ENCODE assay signal across 9 mouse cellular contexts in the genomic region with DNA sequence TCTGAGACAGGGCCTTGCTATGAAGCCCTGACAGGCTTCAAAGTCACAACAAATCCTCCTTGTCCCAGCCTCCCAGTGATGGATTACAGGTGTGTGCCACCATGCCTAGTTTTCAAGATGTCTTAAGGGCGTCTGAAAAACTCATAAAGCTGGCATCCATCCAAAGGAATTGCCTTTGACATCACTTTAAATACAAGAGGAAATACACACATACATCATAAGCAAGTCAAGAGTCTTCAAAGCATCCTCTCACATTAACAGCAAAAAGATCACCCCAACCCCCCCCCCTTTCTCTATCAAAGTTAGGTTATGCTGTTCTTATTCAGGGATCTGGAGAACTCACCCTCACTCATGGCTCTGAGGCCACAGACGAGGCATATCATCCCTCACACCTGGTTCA. TPM values are rescaled to one million over a fixed set of nuclear protein-coding genes. Genes with fewer than 3 reads are reported as not detected.
A peak's percentile ranks its signal among the peaks of the same experiment; 100 is the strongest.
DNase-seq lines count a peak whose midpoint lies in the region; ATAC-seq and TF ChIP-seq lines count a peak whose summit lies in the region.
"Had no signal": no experiment of that assay in that cellular context is flagged by ENCODE, and none has a peak within 500 bp of the region (broad histone marks: within the 10 kb centered on the region; RNA-seq: fewer than 3 reads in every experiment).

No protein-coding gene starts in this region.

- peaks cover 49% of the 10 kb centered on the region for H3K79me2 ChIP-seq in CH12.LX (replicated peaks; ENCODE audit: control insufficient read depth, extremely low read depth, insufficient read depth, poor library complexity, severe bottlenecking)

- peaks cover 41% of the 10 kb centered on the region for H3K4me1 ChIP-seq in heart, embryonic 15.5 days (replicated peaks)
- H3K4me1 ChIP-seq in CH12.LX (ENCODE audit: control insufficient read depth in 1 of 2, insufficient read depth in 2 of 2): peaks cover 18 to 69% of the 10 kb centered on the region in 2 experiments
- peaks cover 53% of the 10 kb centered on the region for H3K4me1 ChIP-seq in hindbrain, embryonic 12.5 days
- peaks cover 42% of the 10 kb centered on the region for H3K4me1 ChIP-seq in midbrain, embryonic 14.5 days (ENCODE audit: control insufficient read depth, insufficient read depth, low read length)

- H3K27ac ChIP-seq in heart, embryonic 15.5 days: no peak overlapping the region
- H3K27ac ChIP-seq in CH12.LX (ENCODE audit: insufficient read depth, low read depth): no peak overlapping the region
- H3K27ac ChIP-seq in hindbrain, embryonic 12.5 days: no peak overlapping the region
- H3K27ac ChIP-seq in midbrain, embryonic 14.5 days (replicated peaks; ENCODE audit: low read depth, low read length): no peak overlapping the region

- DNase-seq in heart, postnatal 36 days: no peak
- no peak for DNase-seq in CH12.LX (ENCODE audit: extremely low read depth)
- DNase-seq in midbrain, embryonic 14.5 days: no peak
- DNase-seq in frontal cortex, postnatal 10 days (ENCODE audit: low spot score in 2 of 2): no peak
- DNase-seq in left cerebral cortex, adult 8-10 months (ENCODE audit: low spot score in 2 of 2): no peak
- DNase-seq in left cerebral cortex, adult 11 months (ENCODE audit: low spot score): no peak
- DNase-seq: cerebellum, adult 9-10 months had no signal

- no peak for ATAC-seq in heart, embryonic 15.5 days (replicated peaks; ENCODE audit: insufficient number of reproducible peaks, insufficient read depth, low FRiP score, low read depth)
- ATAC-seq in hindbrain, embryonic 12.5 days (ENCODE audit: low FRiP score): no peak
- no peak for ATAC-seq in midbrain, embryonic 14.5 days (ENCODE audit: low FRiP score, low TSS enrichment)

- no peak for TF ChIP-seq RAD21 in CH12.LX (IDR thresholded peaks at IDR 0.05; ENCODE audit: low read depth, low read length)

- 0 out of 2 replicates have a peak overlapping the region, but pooled peaks have one; percentile 1 for H3K9ac ChIP-seq in heart, embryonic 15.5 days
- H3K9ac ChIP-seq in CH12.LX (ENCODE audit: insufficient read depth, low read depth): peak overlapping the region; percentile 90; the same call in 1 of the 2 replicates
- H3K9ac ChIP-seq in hindbrain, embryonic 12.5 days: peak overlapping the region; percentile 63; the same call in 1 of the 2 replicates
- H3K9ac ChIP-seq in midbrain, embryonic 14.5 days (replicated peaks; ENCODE audit: low read length): no peak overlapping the region

- in situ Hi-C loops in CH12.LX (cut with MboI; ENCODE audit: low pct_ligation_motif_present, low pct_unique_long_range_greater_than_20kb, low sequenced_read_pairs): no loop called here

- intact Hi-C loops in heart, postnatal 36 days (cut with DNase I): loop anchor here (2.0 kb wide), 1 partner anchor 19 kb away; no protein-coding TSS in a partner anchor

- no peak for TF ChIP-seq EP300 in CH12.LX (IDR thresholded peaks at IDR 0.05; ENCODE audit: low read length)

- no peak for TF ChIP-seq POLR2A in CH12.LX (IDR thresholded peaks at IDR 0.05; ENCODE audit: low read depth, low read length)

- H3K27me3 ChIP-seq in heart, embryonic 15.5 days: no peaks in the 10 kb centered on the region
- H3K27me3 ChIP-seq in CH12.LX (replicated peaks): no peaks in the 10 kb centered on the region
- no peaks in the 10 kb centered on the region for H3K27me3 ChIP-seq in hindbrain, embryonic 12.5 days
- no peaks in the 10 kb centered on the region for H3K27me3 ChIP-seq in midbrain, embryonic 14.5 days (ENCODE audit: control insufficient read depth, insufficient read depth, low read length)

- no peaks in the 10 kb centered on the region for H3K9me3 ChIP-seq in heart, embryonic 15.5 days (replicated peaks)
- no peaks in the 10 kb centered on the region for H3K9me3 ChIP-seq in CH12.LX (replicated peaks; ENCODE audit: low read length)
- no peaks in the 10 kb centered on the region for H3K9me3 ChIP-seq in hindbrain, embryonic 12.5 days (replicated peaks)
- H3K9me3 ChIP-seq in midbrain, embryonic 14.5 days (ENCODE audit: control insufficient read depth, low read length): no peaks in the 10 kb centered on the region

- 59% methylated on average over 2 of the region's 2 CpGs for WGBS in heart, embryonic 15.5 days
- WGBS in hindbrain, embryonic 12.5 days: 61% methylated on average over 2 of the region's 2 CpGs
- WGBS in midbrain, embryonic 14.5 days: 46% methylated on average over 2 of the region's 2 CpGs

- H3K4me2 ChIP-seq in heart, embryonic 15.5 days: peak overlapping the region; percentile 88
- peak overlapping the region; percentile 76 for H3K4me2 ChIP-seq in CH12.LX (ENCODE audit: insufficient read depth, low read depth, poor library complexity, severe bottlenecking)
- H3K4me2 ChIP-seq in hindbrain, embryonic 12.5 days (replicated peaks): peak overlapping the region; percentile 84
- H3K4me2 ChIP-seq in midbrain, embryonic 14.5 days (ENCODE audit: low read length): peak overlapping the region; percentile 78

- no peak for TF ChIP-seq CTCF in CH12.LX (conservative IDR thresholded peaks at IDR 0.05 in 1 of 2, IDR thresholded peaks at IDR 0.05 in 1 of 2; ENCODE audit: low read depth in 2 of 2, low read length in 2 of 2)

- dilution Hi-C loops in CH12.LX (cut with MboI; ENCODE audit: extremely low pct_ligation_motif_present, extremely low pct_unique_long_range_greater_than_20kb, low sequenced_read_pairs): no loop called here

- H3K36me3 ChIP-seq in heart, embryonic 15.5 days: no peaks in the 10 kb centered on the region
- no peaks in the 10 kb centered on the region for H3K36me3 ChIP-seq in CH12.LX (replicated peaks in 1 of 2; ENCODE audit: control insufficient read depth in 1 of 2, insufficient read depth in 1 of 2, low read length in 1 of 2)
- H3K36me3 ChIP-seq in hindbrain, embryonic 12.5 days: no peaks in the 10 kb centered on the region
- no peaks in the 10 kb centered on the region for H3K36me3 ChIP-seq in midbrain, embryonic 14.5 days (ENCODE audit: control insufficient read depth, insufficient read depth, low read length)

- peak overlapping the region; percentile 70 for H3K4me3 ChIP-seq in heart, embryonic 15.5 days
- H3K4me3 ChIP-seq in CH12.LX (replicated peaks in 1 of 3; ENCODE audit: low read depth in 2 of 3, low read length in 2 of 3, poor library complexity in 1 of 3): peak overlapping the region; percentile 63 to 88 (median 81)
- H3K4me3 ChIP-seq in hindbrain, embryonic 12.5 days: peak overlapping the region; percentile 53; the same call in 1 of the 2 replicates
- no peak overlapping the region for H3K4me3 ChIP-seq in midbrain, embryonic 14.5 days (replicated peaks; ENCODE audit: low read depth, low read length)

TF ChIP-seq in CH12.LX, 34 proteins besides CTCF, POLR2A, EP300 and RAD21:
- TF ChIP-seq IRF4 (IDR thresholded peaks at IDR 0.05; ENCODE audit: low read depth, low read length): no peak
- no peak for TF ChIP-seq KAT2A (IDR thresholded peaks at IDR 0.05; ENCODE audit: insufficient replicate concordance, low read length)
- no peak for TF ChIP-seq RCOR1 (conservative IDR thresholded peaks at IDR 0.05; ENCODE audit: low read depth, low read length)
- no peak for TF ChIP-seq MAFK (IDR thresholded peaks at IDR 0.05; ENCODE audit: insufficient replicate concordance, low read length)
- no peak for TF ChIP-seq ZC3H11A (IDR thresholded peaks at IDR 0.05; ENCODE audit: low read depth, low read length)
- TF ChIP-seq ETS1 (conservative IDR thresholded peaks at IDR 0.05; ENCODE audit: low read depth, low read length): no peak
- no peak for TF ChIP-seq HCFC1 (IDR thresholded peaks at IDR 0.05; ENCODE audit: low read depth, low read length)
- no peak for TF ChIP-seq NELFE (IDR thresholded peaks at IDR 0.05; ENCODE audit: low read depth, low read length)
- TF ChIP-seq E2F4 (IDR thresholded peaks at IDR 0.05; ENCODE audit: insufficient replicate concordance, low read depth, low read length): no peak

RNA-seq across cellular contexts. Expression of gene Map3k14, which starts 1.4 kb away (rescaled TPM):
- polyA plus RNA-seq in heart, embryonic 15.5 days (2015; fragmentation: Nextera tagmentation; extraction: Ambion mirVana): 1.8 and 4.3 TPM in 2 replicates
- total RNA-seq in heart, postnatal 36 days (2021): 1 to 10 TPM; 3.3 to 3.8 TPM
- total RNA-seq in CH12.LX (2012; rRNA removed): 9.9 TPM in 2 replicates
- 4.2 and 4.5 TPM in 2 replicates for total RNA-seq in CH12.LX (2014; rRNA removed)
- polyA plus RNA-seq in CH12.LX (2012; ENCODE audit: insufficient read length, low read depth): 9.0 and 11.2 TPM in 2 replicates
- polyA plus RNA-seq in hindbrain, embryonic 12.5 days (2016; fragmentation: Nextera tagmentation; extraction: Ambion mirVana): 3.9 and 4.8 TPM in 2 replicates
- polyA plus RNA-seq in midbrain, embryonic 14.5 days (2014; fragmentation: Nextera tagmentation; extraction: Ambion mirVana): 3.0 and 3.4 TPM in 2 replicates
- total RNA-seq in left cerebral cortex, adult 8-10 months (2022): 1 to 10 TPM; 3.1 to 6.5 (median 5.0) TPM

RNA-seq across cellular contexts. Expression of gene Spata32, which starts 47.6 kb away (rescaled TPM):
- not detected in 2 replicates for polyA plus RNA-seq in heart, embryonic 15.5 days (2015; fragmentation: Nextera tagmentation; extraction: Ambion mirVana)
- total RNA-seq in heart, postnatal 36 days (2021): not detected
- total RNA-seq in CH12.LX (2012; rRNA removed): not detected in 2 replicates
- total RNA-seq in CH12.LX (2014; rRNA removed): not detected in 2 replicates
- not detected in 2 replicates for polyA plus RNA-seq in CH12.LX (2012; ENCODE audit: insufficient read length, low read depth)
- polyA plus RNA-seq in hindbrain, embryonic 12.5 days (2016; fragmentation: Nextera tagmentation; extraction: Ambion mirVana): 0.21 TPM in 1 of 2 replicates, not detected in the other
- polyA plus RNA-seq in midbrain, embryonic 14.5 days (2014; fragmentation: Nextera tagmentation; extraction: Ambion mirVana): 0.25 and 0.27 TPM in 2 replicates
- total RNA-seq in left cerebral cortex, adult 8-10 months (2022): 1 to 10 TPM in 3 of 4 experiments, under 1 TPM in 1; 0.67 to 2.3 (median 1.5) TPM

RNA-seq across cellular contexts. Expression of gene 1700023F06Rik, which starts 57.5 kb away (rescaled TPM):
- polyA plus RNA-seq in heart, embryonic 15.5 days (2015; fragmentation: Nextera tagmentation; extraction: Ambion mirVana): 0.18 and 0.37 TPM in 2 replicates
- not detected for total RNA-seq in heart, postnatal 36 days (2021)
- total RNA-seq in CH12.LX (2012; rRNA removed): not detected in 2 replicates
- not detected in 2 replicates for total RNA-seq in CH12.LX (2014; rRNA removed)
- not detected in 2 replicates for polyA plus RNA-seq in CH12.LX (2012; ENCODE audit: insufficient read length, low read depth)
- polyA plus RNA-seq in hindbrain, embryonic 12.5 days (2016; fragmentation: Nextera tagmentation; extraction: Ambion mirVana): 0.34 and 0.71 TPM in 2 replicates
- polyA plus RNA-seq in midbrain, embryonic 14.5 days (2014; fragmentation: Nextera tagmentation; extraction: Ambion mirVana): 0.88 and 2.1 TPM in 2 replicates
- total RNA-seq in left cerebral cortex, adult 8-10 months (2022): 1 to 10 TPM; 1.7 to 2.8 (median 2.3) TPM
